Mouse (Mus musculus): ENCODE measurements around the gene Gm28048.

Gm28048 gene

GRCm38 (mm10) chr11:22981984-22982757, at the start of gene Gm28048, which contains the start of gene Commd1:
TSS of gene Gm28048 (minus strand) at chr11:22982090.
TSS of gene Commd1 (minus strand) at chr11:22982382.
- DNase-seq (ENCODE audit: low read depth, low spot score), result peak; percentile 90

- no peak for DNase-seq (ENCODE audit: low read depth, low spot score)
These were observed 47.5 kb upstream of the Gm28048 start for GRCm38 (mm10) chr11:23029399-23029798.

- DNase-seq (ENCODE audit: low read depth, low spot score), result no peak
These were observed 47.1 kb upstream of the Gm28048 start for GRCm38 (mm10) chr11:23028957-23029356.

DNA sequence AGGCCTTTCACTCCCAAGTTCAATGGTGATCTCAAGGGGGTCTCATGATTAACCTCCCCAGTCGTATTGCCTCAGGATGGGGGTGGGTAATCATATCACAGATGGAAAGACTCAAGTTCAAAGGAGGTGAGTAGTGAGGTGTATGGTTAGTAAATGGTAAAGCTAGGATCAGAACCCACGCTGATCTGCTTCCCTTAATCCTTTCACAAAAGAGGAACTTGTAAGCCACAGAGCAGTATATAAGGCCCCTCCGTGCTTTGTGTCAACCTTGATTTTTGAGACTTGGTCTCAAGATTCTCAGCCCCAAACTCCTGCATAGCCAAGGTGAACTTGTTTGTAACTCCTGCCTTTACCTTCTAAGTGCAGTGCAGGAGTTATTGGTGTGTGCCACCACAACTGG, 42.3 kb upstream of the Gm28048 start:
- no peak for DNase-seq (ENCODE audit: low read depth, low spot score)

DNA sequence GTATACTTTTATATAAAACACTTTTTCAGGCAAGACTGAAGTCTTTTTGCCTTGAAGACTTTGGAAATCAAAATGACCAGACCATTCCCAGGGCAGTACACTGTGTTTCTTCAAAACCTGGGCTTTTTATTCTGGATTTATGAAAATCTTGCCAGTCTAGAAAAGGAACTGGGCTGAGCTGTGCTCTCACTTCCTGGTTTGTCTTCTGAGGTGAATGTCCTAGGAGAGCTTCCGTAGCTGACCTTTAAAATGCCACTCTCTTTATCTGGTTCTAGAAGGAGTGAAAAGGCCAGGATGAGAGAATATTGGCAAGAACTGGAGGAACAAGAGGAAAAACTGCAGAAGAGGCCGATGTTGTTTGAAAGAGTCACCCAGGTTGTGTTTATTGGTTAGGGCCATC, 41.3 kb upstream of the Gm28048 start:
- no peak for DNase-seq (ENCODE audit: low read depth, low spot score)

DNA sequence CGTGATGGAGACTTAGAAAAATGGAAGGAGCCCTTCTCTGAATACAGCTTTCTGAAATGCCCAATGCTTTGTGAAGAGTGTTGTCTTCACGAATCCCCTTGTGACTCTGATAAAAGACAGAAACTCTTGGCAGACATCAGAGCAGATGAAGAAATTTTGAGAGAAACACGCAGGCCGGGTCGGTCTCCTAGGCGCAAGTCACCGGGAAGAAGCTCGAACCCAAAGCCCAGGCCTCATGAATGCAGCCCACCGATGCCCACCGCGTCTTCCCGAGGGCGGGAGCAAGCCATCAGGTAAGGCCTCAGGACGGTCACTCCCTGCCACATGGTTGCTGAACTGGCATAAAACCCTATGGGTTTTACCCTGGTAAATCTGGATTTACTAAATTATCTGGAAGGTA, 39.0 kb upstream of the Gm28048 start:
- no peak for DNase-seq (ENCODE audit: low read depth, low spot score)

- no peak for DNase-seq (ENCODE audit: low read depth, low spot score)
These were observed 38.4 kb upstream of the Gm28048 start for GRCm38 (mm10) chr11:23020116-23020770.

- DNase-seq (ENCODE audit: low read depth, low spot score), result no peak
These were observed 36.1 kb upstream of the Gm28048 start for GRCm38 (mm10) chr11:23017943-23018342.

DNA sequence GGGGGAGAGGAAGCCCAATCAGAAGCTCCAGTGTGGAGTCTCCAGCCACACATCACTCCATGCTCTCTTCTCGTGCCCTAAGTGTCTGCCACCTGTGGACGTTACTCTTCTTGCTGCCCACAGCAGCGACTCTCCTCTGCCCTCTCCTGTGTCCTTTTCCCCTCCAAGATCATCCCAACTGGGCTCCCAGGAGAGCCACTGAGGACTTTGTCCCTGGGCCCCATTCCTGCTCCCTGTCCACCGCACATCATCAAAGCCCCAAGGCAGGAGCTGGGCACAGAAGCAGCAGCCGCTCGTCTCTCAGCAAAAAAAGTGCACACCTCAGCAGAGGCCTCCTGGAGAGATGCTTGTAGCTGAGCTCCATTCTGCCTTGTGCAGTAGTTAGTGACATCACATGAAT, 33.1 kb upstream of the Gm28048 start:
- DNase-seq (ENCODE audit: low read depth, low spot score), result no peak

- DNase-seq (ENCODE audit: low read depth, low spot score), result no peak
These were observed 31.8 kb upstream of the Gm28048 start for GRCm38 (mm10) chr11:23013580-23014294.

GRCm38 (mm10) chr11:23013096-23013495, 31.2 kb upstream of the Gm28048 start:
- DNase-seq (ENCODE audit: low read depth, low spot score), result no peak

DNA sequence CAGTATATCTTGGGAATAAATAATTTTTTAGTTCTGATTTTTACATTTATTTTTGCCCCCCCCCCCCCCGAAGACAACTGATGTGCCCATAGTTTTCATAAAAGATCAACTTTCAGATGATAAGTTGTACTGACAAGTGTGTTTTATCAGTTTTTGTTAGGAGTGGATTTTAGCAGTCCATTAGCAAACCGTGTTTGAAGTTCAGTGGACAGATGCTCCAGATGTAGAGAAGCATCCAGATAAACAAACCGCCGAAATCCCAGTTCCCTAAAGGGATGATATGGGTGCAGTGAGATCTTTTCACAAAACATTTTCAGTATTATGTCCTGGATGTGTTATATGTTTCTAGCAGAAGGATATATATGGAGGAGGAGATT, 26.9 kb upstream of the Gm28048 start:
- DNase-seq (ENCODE audit: low read depth, low spot score), result no peak

DNA sequence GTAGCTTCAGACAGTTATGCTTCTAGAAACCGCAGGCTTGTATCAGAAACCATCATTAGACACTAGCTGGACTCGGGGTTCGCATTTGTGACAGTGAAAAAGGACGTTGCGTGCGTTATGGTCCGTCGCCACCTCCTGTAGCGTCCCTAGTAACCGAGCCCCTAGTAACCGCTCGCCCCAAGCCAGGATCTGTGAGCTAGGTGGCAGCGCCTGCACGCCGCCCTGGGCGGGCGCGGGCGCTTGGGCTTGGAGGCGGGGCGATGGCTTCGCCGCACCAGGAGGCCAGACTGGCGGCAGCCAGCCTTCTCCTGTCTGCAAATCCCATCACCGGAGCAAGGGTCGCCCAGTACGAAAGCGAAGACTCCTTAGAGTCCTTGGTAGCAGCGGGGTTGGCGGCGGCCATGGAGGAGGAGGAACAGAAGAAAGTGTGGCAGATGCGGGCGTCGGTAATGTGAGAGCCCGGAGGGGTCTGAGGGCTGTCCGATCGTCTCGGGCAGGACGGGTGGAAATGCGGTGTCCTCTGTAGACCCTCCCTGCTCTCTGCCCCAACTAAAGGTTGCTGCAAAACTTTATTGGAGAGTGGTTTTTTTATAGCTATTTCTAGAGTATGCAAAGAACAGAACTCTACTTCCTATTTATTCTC, 26.4 kb upstream of the Gm28048 start:
- DNase-seq (ENCODE audit: low read depth, low spot score), result peak; percentile 77

DNA sequence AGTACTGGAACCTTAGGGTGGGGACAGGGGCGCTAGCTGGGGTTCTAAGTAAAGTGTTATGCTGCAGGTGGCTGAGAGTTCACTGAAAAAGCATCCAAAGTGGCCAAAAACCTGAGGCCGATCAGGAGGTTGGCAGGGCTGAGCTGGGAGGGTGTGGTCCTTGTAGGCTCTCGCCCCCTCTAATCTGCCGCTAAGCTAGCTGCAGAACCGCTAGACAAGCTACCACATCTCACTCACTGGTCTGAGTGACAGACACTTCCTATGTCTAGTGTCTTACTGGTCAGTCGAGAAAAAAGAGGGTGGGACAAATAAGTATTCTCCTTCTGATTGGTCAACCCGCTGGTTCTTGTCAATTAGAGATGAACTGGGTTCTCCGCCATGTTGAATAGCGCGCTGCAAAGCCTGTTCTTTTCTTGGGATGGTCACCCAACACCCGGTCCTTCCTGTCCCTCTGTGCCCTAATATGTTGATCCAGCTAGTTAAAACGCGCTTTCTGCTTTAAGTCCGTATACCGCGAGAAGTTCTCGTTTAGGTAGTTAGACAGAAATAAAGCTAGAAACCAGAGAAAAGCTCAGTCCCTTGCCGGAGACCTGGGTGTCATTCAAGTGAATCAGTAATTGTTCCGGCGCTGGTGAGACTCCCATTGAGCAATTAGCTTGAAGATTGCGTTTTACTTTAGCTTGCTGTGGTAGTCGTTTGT, 25.7 kb upstream of the Gm28048 start, which contains the start of gene Fam161a:
Gene Fam161a, plus strand, starts transcription at position 51 of the 700 bp plus-strand sequence.
- peak; percentile 93 for DNase-seq (ENCODE audit: low read depth, low spot score)

GRCm38 (mm10) chr11:23007166-23007480, 25.2 kb upstream of the Gm28048 start:
- no peak for DNase-seq (ENCODE audit: low read depth, low spot score)

DNA sequence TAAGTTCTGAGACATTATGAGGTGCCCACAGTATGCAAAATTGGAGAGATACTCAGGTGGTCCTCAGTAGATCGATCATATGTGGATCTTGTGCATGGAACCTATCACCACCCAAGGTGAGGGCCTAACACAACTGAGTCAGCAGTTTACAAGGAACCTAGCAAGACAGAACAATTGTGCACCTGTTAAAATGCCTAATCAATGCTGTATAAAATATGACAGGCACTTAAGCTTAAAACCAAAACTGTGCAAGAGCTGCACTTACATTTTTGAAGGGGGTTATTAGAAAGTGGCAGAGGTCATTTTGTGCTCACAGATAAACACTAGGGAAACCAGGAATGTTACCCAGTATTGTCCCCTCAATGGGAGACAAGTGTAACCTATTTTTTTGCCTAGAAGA, 23.4 kb upstream of the Gm28048 start:
- DNase-seq (ENCODE audit: low read depth, low spot score), result no peak

GRCm38 (mm10) chr11:22998308-22998707, 16.4 kb upstream of the Gm28048 start:
- no peak for DNase-seq (ENCODE audit: low read depth, low spot score)

DNA sequence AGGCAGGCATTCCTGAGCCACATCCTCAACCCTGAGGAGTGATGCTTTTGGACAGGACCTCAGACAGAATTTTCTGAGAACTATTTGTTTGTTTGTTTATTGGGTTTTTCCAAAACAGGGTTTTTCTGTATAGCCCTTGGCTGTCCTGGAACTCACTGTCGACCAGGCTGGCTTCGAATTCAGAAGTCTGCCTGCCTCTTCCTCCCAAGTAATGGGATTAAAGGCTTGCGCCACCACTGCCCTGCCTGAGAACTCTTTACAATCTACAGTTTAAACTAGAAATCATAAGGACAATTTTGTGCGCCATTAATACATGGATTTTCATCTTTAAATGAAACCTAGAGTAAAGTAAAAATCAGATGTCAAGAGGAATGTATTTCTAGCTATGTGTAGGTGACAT, 13.6 kb upstream of the Gm28048 start:
- DNase-seq (ENCODE audit: low read depth, low spot score), result no peak

- DNase-seq (ENCODE audit: low read depth, low spot score), result no peak
These were observed 12.4 kb upstream of the Gm28048 start for GRCm38 (mm10) chr11:22994271-22994670.

GRCm38 (mm10) chr11:22991218-22991835, 9.4 kb upstream of the Gm28048 start:
- no peak for DNase-seq (ENCODE audit: low read depth, low spot score)
